Mouse (Mus musculus): ENCODE measurements around the gene Slc7a5. TPM values are rescaled to one million over a fixed set of nuclear protein-coding genes. Genes with fewer than 3 reads are reported as not detected.
A peak's percentile ranks its signal among the peaks of the same experiment; 100 is the strongest.

The Slc7a5 gene
- polyA plus RNA-seq, 1 experiment from 2014 or later: 10.5 TPM

DNA sequence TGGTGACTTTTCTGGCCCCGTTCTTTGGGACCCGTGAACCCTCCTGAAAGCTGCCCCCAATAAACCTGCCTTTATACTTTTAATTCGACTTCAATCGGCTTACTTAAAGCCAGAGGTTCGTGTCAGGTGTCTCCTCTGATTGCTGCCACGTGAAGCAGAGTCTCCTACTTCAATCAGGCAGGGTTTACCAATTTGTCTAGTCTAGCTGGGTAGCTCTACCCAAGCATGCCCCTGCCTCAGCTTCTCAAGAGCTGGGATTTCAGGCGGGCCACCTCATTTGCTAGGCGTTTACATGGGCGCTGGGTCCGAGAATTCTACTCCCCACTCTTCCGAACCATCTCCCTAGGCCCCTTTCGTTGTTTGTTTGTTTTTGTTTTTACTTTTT is 57.1 kb downstream of the Slc7a5 start:
- DNase-seq (peak; percentile 16), ATAC-seq (peak; percentile 2; the same call in 1 of the 2 replicates)
- Histone ChIP-seq H3K27ac (ENCODE audit: low read depth) (no peak overlapping the region), H3K4me1 (ENCODE audit: insufficient read depth) (peaks cover 12% of the 10 kb centered on the region), H3K4me2 (ENCODE audit: low read depth, low read length) (peak overlapping the region; percentile 68), H3K36me3 (replicated peaks; ENCODE audit: insufficient read depth, low read length) (no peaks in the 10 kb centered on the region), H3K9ac (replicated peaks) (peak overlapping the region; percentile 44), H3K4me3 (ENCODE audit: low read depth, low read length) (peak overlapping the region; percentile 15), H3K9me3 (ENCODE audit: low read length) (no peaks in the 10 kb centered on the region), H3K27me3 (ENCODE audit: insufficient read depth, low read length) (no peaks in the 10 kb centered on the region)
- TF ChIP-seq CTCF (IDR thresholded peaks at IDR 0.05; ENCODE audit: low read depth): no peak
- TF ChIP-seq EP300 (IDR thresholded peaks at IDR 0.05; ENCODE audit: low read depth): no peak
- WGBS (ENCODE audit: insufficient replicate concordance): 49% methylated on average over 12 of the region's 12 CpGs

DNA sequence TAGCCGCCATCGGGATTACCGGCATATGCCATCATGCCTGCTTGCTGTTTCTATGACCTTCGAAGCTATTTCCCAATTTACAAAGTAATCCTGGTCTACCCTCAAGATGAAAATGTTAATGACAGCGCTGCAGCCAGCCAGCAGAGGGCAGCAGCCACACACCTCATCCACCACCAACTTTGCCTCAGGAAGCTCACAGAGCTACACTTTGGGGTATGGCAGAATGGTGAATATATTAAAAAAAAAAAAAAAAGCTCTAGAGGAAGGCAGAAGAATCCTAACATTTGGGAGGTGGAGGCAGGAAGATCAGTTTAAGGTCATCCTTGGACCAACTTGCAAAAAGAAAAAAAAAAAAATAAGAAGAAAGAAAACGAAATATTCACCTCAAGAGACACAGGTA is 57.5 kb downstream of the Slc7a5 start:
- no peak overlapping the region for H3K4me3 ChIP-seq (ENCODE audit: low read depth, low read length)
- no peaks in the 10 kb centered on the region; the same call in 1 of the 2 replicates for H3K36me3 ChIP-seq (replicated peaks; ENCODE audit: insufficient read depth, low read length)
- ATAC-seq (peak; percentile 51), DNase-seq (peak; percentile 85)
- H3K9ac ChIP-seq (replicated peaks): no peak overlapping the region
- peaks cover 12% of the 10 kb centered on the region for H3K4me1 ChIP-seq (ENCODE audit: insufficient read depth)
- H3K27me3 ChIP-seq (ENCODE audit: insufficient read depth, low read length): no peaks in the 10 kb centered on the region
- H3K27ac ChIP-seq (ENCODE audit: low read depth): no peak overlapping the region
- H3K9me3 ChIP-seq (ENCODE audit: low read length): no peaks in the 10 kb centered on the region
- TF ChIP-seq CTCF (IDR thresholded peaks at IDR 0.05; ENCODE audit: low read depth): peak; percentile 95
- TF ChIP-seq EP300 (IDR thresholded peaks at IDR 0.05; ENCODE audit: low read depth): no peak
- no peak overlapping the region for H3K4me2 ChIP-seq (ENCODE audit: low read depth, low read length)
- WGBS (ENCODE audit: insufficient replicate concordance): 9% methylated on average over 6 of the region's 6 CpGs

DNA sequence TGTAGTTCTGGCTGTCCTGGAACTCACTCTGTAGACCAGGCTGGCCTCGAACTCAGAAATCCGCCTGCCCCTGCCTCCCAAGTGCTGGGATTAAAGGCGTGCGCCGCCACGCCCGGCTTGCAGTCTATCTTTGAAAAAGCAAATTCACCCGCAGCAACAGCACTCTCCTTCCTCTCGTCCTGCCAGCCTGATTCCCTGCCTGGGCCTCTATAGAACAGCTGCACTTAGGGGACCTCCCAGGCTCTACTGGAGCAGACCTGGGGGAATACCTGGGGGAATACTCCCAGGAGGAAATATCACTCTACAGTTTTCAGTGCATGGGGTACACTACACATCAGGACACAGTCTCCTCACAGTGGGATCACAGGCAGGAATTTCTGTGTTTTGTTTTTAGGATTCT is 58.2 kb downstream of the Slc7a5 start:
- Histone ChIP-seq H3K27me3 (ENCODE audit: insufficient read depth, low read length) (no peaks in the 10 kb centered on the region), H3K4me1 (ENCODE audit: insufficient read depth) (peaks cover 12% of the 10 kb centered on the region), H3K36me3 (replicated peaks; ENCODE audit: insufficient read depth, low read length) (no peaks in the 10 kb centered on the region; the same call in 1 of the 2 replicates), H3K9ac (replicated peaks) (no peak overlapping the region), H3K4me2 (ENCODE audit: low read depth, low read length) (no peak overlapping the region), H3K27ac (ENCODE audit: low read depth) (no peak overlapping the region), H3K4me3 (ENCODE audit: low read depth, low read length) (no peak overlapping the region), H3K9me3 (ENCODE audit: low read length) (no peaks in the 10 kb centered on the region)
- WGBS (ENCODE audit: insufficient replicate concordance): 67% methylated on average over 9 of the region's 9 CpGs
- ATAC-seq (no peak), DNase-seq (no peak)
- no peak for TF ChIP-seq CTCF (IDR thresholded peaks at IDR 0.05; ENCODE audit: low read depth)
- TF ChIP-seq EP300 (IDR thresholded peaks at IDR 0.05; ENCODE audit: low read depth): no peak

DNA sequence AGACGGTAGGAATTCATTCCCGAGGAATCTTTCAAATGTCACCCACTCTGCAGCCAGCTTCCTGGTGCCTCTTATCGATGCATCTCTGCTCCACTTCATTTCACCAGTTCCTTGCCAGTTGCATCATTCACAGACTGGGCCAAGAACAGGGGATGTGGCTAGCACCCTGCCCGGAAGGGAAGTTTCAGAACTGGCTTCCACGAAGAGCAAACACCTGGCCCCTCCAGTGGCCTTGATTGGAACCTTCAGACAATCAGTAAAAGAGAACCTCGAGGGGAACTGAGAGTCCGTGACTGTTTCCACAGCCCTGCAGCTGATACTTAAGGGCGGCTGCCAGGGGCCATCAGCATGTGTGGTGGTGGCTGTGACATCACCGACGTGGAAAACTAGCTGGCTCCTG is 59.0 kb downstream of the Slc7a5 start:
- no peaks in the 10 kb centered on the region for H3K27me3 ChIP-seq (ENCODE audit: insufficient read depth, low read length)
- no peaks in the 10 kb centered on the region; the same call in 1 of the 2 replicates for H3K36me3 ChIP-seq (replicated peaks; ENCODE audit: insufficient read depth, low read length)
- TF ChIP-seq CTCF (IDR thresholded peaks at IDR 0.05; ENCODE audit: low read depth): peak; percentile 17; the same call in 1 of the 2 replicates
- TF ChIP-seq EP300 (IDR thresholded peaks at IDR 0.05; ENCODE audit: low read depth): peak; percentile 31; the same call in 1 of the 2 replicates
- peak overlapping the region; percentile 29; the same call in 1 of the 2 replicates for H3K27ac ChIP-seq (ENCODE audit: low read depth)
- no peak overlapping the region for H3K4me3 ChIP-seq (ENCODE audit: low read depth, low read length)
- no peak overlapping the region; the same call in 1 of the 2 replicates for H3K9ac ChIP-seq (replicated peaks)
- ATAC-seq (no peak), DNase-seq (peak; percentile 49)
- no peaks in the 10 kb centered on the region for H3K9me3 ChIP-seq (ENCODE audit: low read length)
- 35% methylated on average over 10 of the region's 10 CpGs for WGBS (ENCODE audit: insufficient replicate concordance)
- peaks cover 12% of the 10 kb centered on the region for H3K4me1 ChIP-seq (ENCODE audit: insufficient read depth)
- no peak overlapping the region for H3K4me2 ChIP-seq (ENCODE audit: low read depth, low read length)

DNA sequence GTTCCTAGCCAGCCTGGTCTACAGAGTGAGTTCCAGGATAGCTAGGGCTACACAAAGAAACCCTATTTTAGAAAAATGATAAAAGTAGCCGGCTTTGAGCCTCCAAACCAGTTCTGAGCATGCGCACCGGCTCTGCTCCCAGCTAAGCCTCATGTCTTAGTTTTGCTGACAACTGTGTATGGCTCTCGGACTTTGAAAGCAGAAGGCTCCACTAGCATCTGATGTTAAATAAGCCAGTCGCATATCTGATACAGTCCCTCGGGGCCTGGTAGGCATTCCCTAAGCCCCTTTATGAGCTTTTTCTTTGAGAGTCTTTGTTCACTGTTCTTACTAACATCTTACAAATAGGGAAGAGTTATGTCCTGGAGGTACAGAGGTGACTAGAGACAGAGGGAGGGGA is 59.5 kb downstream of the Slc7a5 start:
- Histone ChIP-seq H3K4me1 (ENCODE audit: insufficient read depth) (peaks cover 12% of the 10 kb centered on the region), H3K9me3 (ENCODE audit: low read length) (no peaks in the 10 kb centered on the region), H3K4me2 (ENCODE audit: low read depth, low read length) (no peak overlapping the region), H3K4me3 (ENCODE audit: low read depth, low read length) (no peak overlapping the region), H3K36me3 (replicated peaks; ENCODE audit: insufficient read depth, low read length) (no peaks in the 10 kb centered on the region; the same call in 1 of the 2 replicates), H3K9ac (replicated peaks) (no peak overlapping the region), H3K27ac (ENCODE audit: low read depth) (0 out of 2 replicates have a peak overlapping the region, but pooled peaks have one; percentile 30), H3K27me3 (ENCODE audit: insufficient read depth, low read length) (no peaks in the 10 kb centered on the region)
- 72% methylated on average over 6 of the region's 6 CpGs for WGBS (ENCODE audit: insufficient replicate concordance)
- ATAC-seq: no peak
- no peak for DNase-seq
- TF ChIP-seq CTCF (IDR thresholded peaks at IDR 0.05; ENCODE audit: low read depth) (no peak), EP300 (IDR thresholded peaks at IDR 0.05; ENCODE audit: low read depth) (no peak)

DNA sequence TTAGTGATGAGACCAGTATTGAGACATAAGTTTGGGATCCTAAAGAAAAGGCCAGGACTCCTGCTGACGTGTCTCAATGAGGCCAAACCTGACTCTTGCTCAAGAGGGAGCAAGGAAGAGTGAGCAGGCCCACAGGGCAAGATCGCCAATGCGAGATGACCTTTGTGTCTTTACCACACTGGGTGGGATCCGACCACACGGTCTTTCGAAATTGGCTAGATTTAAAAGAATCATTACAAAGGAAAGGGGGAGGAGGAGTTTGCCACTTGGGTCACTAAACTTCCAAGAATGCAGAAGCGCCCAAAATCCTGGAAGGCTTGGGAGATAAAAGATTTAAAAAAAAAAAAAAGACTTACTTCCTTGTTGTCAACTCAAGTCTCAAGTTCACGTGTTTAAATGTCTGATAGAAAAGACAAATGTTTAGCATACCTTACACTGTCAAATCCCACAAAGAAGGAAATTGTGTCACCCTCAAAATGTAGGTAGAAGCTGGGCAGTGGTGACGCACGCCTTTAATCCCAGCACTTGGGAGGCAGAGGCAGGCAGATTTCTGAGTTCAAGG is 60.2 kb downstream of the Slc7a5 start:
- Histone ChIP-seq H3K9me3 (ENCODE audit: low read length) (no peaks in the 10 kb centered on the region), H3K9ac (replicated peaks) (no peak overlapping the region), H3K4me3 (ENCODE audit: low read depth, low read length) (no peak overlapping the region), H3K36me3 (replicated peaks; ENCODE audit: insufficient read depth, low read length) (no peaks in the 10 kb centered on the region; the same call in 1 of the 2 replicates), H3K27ac (ENCODE audit: low read depth) (no peak overlapping the region), H3K27me3 (ENCODE audit: insufficient read depth, low read length) (no peaks in the 10 kb centered on the region), H3K4me1 (ENCODE audit: insufficient read depth) (peaks cover 12% of the 10 kb centered on the region), H3K4me2 (ENCODE audit: low read depth, low read length) (no peak overlapping the region)
- 49% methylated on average over 10 of the region's 10 CpGs for WGBS (ENCODE audit: insufficient replicate concordance)
- DNase-seq: no peak
- no peak for ATAC-seq
- TF ChIP-seq CTCF (IDR thresholded peaks at IDR 0.05; ENCODE audit: low read depth) (no peak), EP300 (IDR thresholded peaks at IDR 0.05; ENCODE audit: low read depth) (no peak)

Measured in liver, postnatal 0 days (tissue).